Mouse (Mus musculus): ENCODE data around the gene Sox13. TPM values are rescaled to one million over a fixed set of nuclear protein-coding genes. Genes with fewer than 3 reads are reported as not detected.
"Not testable (repeated sequence)": the region's sequence is repeated elsewhere in the genome, so short reads cannot be mapped to it uniquely, and the experiment has no call there.

The Sox13 gene
- total and polyA plus RNA-seq, 3 experiments = 0.03 TPM; not detected in 2

DNA sequence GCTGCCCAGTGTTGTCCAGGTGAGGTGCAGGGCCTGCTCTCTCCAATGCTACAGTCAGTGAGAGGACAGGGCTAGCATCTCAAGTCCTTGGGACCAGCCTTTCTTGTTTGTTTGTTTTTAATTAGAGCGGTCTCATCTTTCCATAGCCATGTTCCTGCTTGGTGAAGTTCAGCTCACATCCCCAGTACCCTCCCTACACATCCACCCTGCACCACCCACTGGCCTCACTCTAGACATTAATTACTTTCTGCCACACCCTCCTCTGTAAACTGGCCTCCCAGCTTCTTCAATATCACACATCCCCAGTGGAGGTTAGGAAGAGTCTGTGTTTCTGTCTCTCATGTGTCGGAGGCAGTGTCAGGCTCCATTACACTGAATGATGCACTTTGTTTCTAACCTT, 79.8 kb downstream of the Sox13 start:
- Histone ChIP-seq H3K9me3 (replicated peaks; ENCODE audit: insufficient read depth, low read length) (no peaks in the 10 kb centered on the region), H3K27ac (ENCODE audit: control insufficient read depth, low read depth, low read length) (no peak overlapping the region), H3K4me3 (ENCODE audit: control insufficient read depth in 1 of 2, insufficient read depth in 1 of 2, low read depth in 2 of 2, low read length in 2 of 2) (no peak overlapping the region), H3K79me2 (ENCODE audit: control insufficient read depth, insufficient read depth, low read length, poor library complexity) (no peaks in the 10 kb centered on the region), H3K27me3 (ENCODE audit: control insufficient read depth in 1 of 2, insufficient read depth in 2 of 2, low read length in 2 of 2) (no peaks in the 10 kb centered on the region), H3K36me3 (ENCODE audit: control insufficient read depth in 1 of 2, insufficient read depth in 2 of 2, low read length in 2 of 2) (no peaks in the 10 kb centered on the region), H3K9ac (ENCODE audit: control insufficient read depth, low read depth, low read length, poor library complexity, severe bottlenecking) (no peak overlapping the region), H3K4me1 (ENCODE audit: control insufficient read depth in 1 of 2, insufficient read depth in 2 of 2, low read length in 2 of 2) (peaks cover 0 to 9% of the 10 kb centered on the region in 2 experiments; a peak in 2 of 4 replicates)
- no peak for DNase-seq (ENCODE audit: low read depth, low spot score)
- no peak for TF ChIP-seq POLR2AphosphoS2 (IDR thresholded peaks at IDR 0.05; ENCODE audit: low read length)
- TF ChIP-seq MXI1 (IDR thresholded peaks at IDR 0.05; ENCODE audit: low read depth, low read length) = no peak
- TF ChIP-seq POLR2A (IDR thresholded peaks at IDR 0.05; ENCODE audit: control insufficient read depth in 1 of 2, insufficient read depth in 1 of 2, low read depth in 1 of 2, low read length in 2 of 2, poor library complexity in 1 of 2) = no peak
- TF ChIP-seq SIN3A (IDR thresholded peaks at IDR 0.05; ENCODE audit: low read length) = no peak
- TF ChIP-seq ZC3H11A (IDR thresholded peaks at IDR 0.05; ENCODE audit: low read depth, low read length) = no peak
- no peak for TF ChIP-seq ZNF384 (IDR thresholded peaks at IDR 0.05; ENCODE audit: low read depth, low read length)
- TF ChIP-seq MAZ (IDR thresholded peaks at IDR 0.05; ENCODE audit: low read depth, low read length) = no peak
- TF ChIP-seq HCFC1 (IDR thresholded peaks at IDR 0.05; ENCODE audit: low read depth, low read length) = no peak
- no peak for TF ChIP-seq NELFE (IDR thresholded peaks at IDR 0.05; ENCODE audit: low read depth, low read length)

DNA sequence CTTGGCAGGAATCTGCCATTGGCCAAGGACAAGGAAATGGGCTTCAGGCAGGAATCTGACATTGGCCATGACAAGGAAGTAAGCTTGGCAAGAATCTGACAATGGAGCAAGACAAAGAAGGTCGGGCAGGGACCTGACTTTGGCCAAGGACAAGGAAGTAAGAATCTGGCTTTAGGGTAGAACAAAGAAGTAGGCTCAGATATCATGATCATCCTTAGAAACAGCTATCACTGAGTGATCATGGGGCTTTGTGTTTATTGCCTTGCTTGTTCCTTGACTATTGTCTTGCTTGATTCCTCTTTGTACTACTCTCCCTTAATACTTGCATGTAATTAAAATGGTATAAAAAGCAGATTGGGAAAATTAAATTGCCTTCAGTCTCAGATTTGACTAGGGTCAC, 83.8 kb downstream of the Sox13 start:
- H3K36me3 ChIP-seq (ENCODE audit: control insufficient read depth in 1 of 2, insufficient read depth in 2 of 2, low read length in 2 of 2); H3K27ac ChIP-seq (ENCODE audit: control insufficient read depth, low read depth, low read length); H3K9me3 ChIP-seq (replicated peaks; ENCODE audit: insufficient read depth, low read length); H3K27me3 ChIP-seq (ENCODE audit: control insufficient read depth in 1 of 2, insufficient read depth in 2 of 2, low read length in 2 of 2); H3K79me2 ChIP-seq (ENCODE audit: control insufficient read depth, insufficient read depth, low read length, poor library complexity); DNase-seq (ENCODE audit: low read depth, low spot score); H3K4me3 ChIP-seq (ENCODE audit: control insufficient read depth in 1 of 2, insufficient read depth in 1 of 2, low read depth in 2 of 2, low read length in 2 of 2); H3K4me1 ChIP-seq (ENCODE audit: control insufficient read depth in 1 of 2, insufficient read depth in 2 of 2, low read length in 2 of 2); H3K9ac ChIP-seq (ENCODE audit: control insufficient read depth, low read depth, low read length, poor library complexity, severe bottlenecking): not testable (repeated sequence)

DNA sequence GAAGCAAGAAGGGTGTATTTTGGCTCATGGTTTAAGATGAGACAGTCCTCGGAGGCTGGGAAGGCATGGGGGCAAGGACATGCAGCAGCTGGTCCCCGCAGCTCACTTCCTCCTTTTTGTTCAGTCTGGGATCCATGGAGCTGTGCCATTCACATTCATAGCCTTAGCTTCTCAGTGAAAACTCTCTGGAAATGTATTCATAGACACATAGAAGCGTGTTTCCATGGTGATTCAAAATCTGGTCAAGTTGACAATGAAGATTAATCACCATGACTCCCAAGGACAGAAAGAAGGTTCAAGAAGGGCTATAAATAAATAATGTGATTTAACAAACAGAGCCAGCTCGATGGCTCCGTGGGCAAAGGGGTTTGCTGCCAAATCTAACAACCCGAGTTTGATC, 90.2 kb downstream of the Sox13 start:
- H3K4me1 ChIP-seq (ENCODE audit: control insufficient read depth in 1 of 2, insufficient read depth in 2 of 2, low read length in 2 of 2) = no peaks in the 10 kb centered on the region
- H3K36me3 ChIP-seq (ENCODE audit: control insufficient read depth in 1 of 2, insufficient read depth in 2 of 2, low read length in 2 of 2) = no peaks in the 10 kb centered on the region
- H3K4me3 ChIP-seq (ENCODE audit: control insufficient read depth in 1 of 2, insufficient read depth in 1 of 2, low read depth in 2 of 2, low read length in 2 of 2) = no peak overlapping the region
- no peak overlapping the region for H3K27ac ChIP-seq (ENCODE audit: control insufficient read depth, low read depth, low read length)
- TF ChIP-seq MYB (IDR thresholded peaks at IDR 0.05; ENCODE audit: low read depth, low read length) (no peak), MXI1 (IDR thresholded peaks at IDR 0.05; ENCODE audit: low read depth, low read length) (no peak), GABPA (IDR thresholded peaks at IDR 0.05; ENCODE audit: low read depth, low read length) (no peak), RCOR1 (IDR thresholded peaks at IDR 0.05; ENCODE audit: low read depth, low read length) (no peak), ZC3H11A (IDR thresholded peaks at IDR 0.05; ENCODE audit: low read depth, low read length) (no peak), CHD2 (IDR thresholded peaks at IDR 0.05; ENCODE audit: low read length) (no peak), ETS1 (IDR thresholded peaks at IDR 0.05; ENCODE audit: low read depth, low read length) (no peak), NELFE (IDR thresholded peaks at IDR 0.05; ENCODE audit: low read depth, low read length) (no peak), POLR2AphosphoS5 (IDR thresholded peaks at IDR 0.05; ENCODE audit: borderline replicate concordance, low read depth, low read length) (no peak), MAZ (IDR thresholded peaks at IDR 0.05; ENCODE audit: low read depth, low read length) (no peak), EP300 (IDR thresholded peaks at IDR 0.05; ENCODE audit: low read depth in 1 of 2, low read length in 2 of 2) (no peak), CTCF (IDR thresholded peaks at IDR 0.05 in 2 of 3, conservative IDR thresholded peaks at IDR 0.05 in 1 of 3; ENCODE audit: control insufficient read depth in 1 of 3, insufficient read depth in 1 of 3, low read depth in 2 of 3, low read length in 3 of 3, poor library complexity in 1 of 3, severe bottlenecking in 1 of 3) (no peak), HCFC1 (IDR thresholded peaks at IDR 0.05; ENCODE audit: low read depth, low read length) (no peak), MEF2A (IDR thresholded peaks at IDR 0.05; ENCODE audit: extremely low read depth, insufficient replicate concordance, low read depth, low read length, poor library complexity, severe bottlenecking) (no peak), CHD1 (IDR thresholded peaks at IDR 0.05; ENCODE audit: low read depth, low read length) (no peak)
- H3K9me3 ChIP-seq (replicated peaks; ENCODE audit: insufficient read depth, low read length) = no peaks in the 10 kb centered on the region
- H3K79me2 ChIP-seq (ENCODE audit: control insufficient read depth, insufficient read depth, low read length, poor library complexity) = no peaks in the 10 kb centered on the region
- no peak overlapping the region for H3K9ac ChIP-seq (ENCODE audit: control insufficient read depth, low read depth, low read length, poor library complexity, severe bottlenecking)
- no peak for DNase-seq (ENCODE audit: low read depth, low spot score)
- peaks cover 0 to 6% of the 10 kb centered on the region in 2 experiments; a peak in 3 of 4 replicates for H3K27me3 ChIP-seq (ENCODE audit: control insufficient read depth in 1 of 2, insufficient read depth in 2 of 2, low read length in 2 of 2)
